Mouse (Mus musculus) megakaryocyte, adult 5-6 weeks (primary cell): ENCODE measurements around the gene Rilpl1. TPM values are rescaled to one million over a fixed set of nuclear protein-coding genes. Genes with fewer than 3 reads are reported as not detected.
"Not testable (repeated sequence)": the region's sequence is repeated elsewhere in the genome, so short reads cannot be mapped to it uniquely, and the experiment has no call there.

Source experiments
- ATAC-seq: 2 replicates; pipeline ENCODE4 v1.8.0; 2016; ENCODE audit warnings: mild to moderate bottlenecking, inconsistent platforms; ENCODE audit not compliant: poor library complexity, severe bottlenecking
- total RNA-seq, 2 experiments: library from RNA; stranded (forward) in 1 of 2; stranded (reverse) in 1 of 2; fragments of 153-499, 151-499 nt in 1 of 2; fragments of 221-1000, 200-1000 nt in 1 of 2; gene quantifications; 2 replicates each; pipeline versions ENCODE4 v1.2.3 to v1.2.4; 2015 to 2017

Gene Rilpl1
- total RNA-seq (2015) (0.75 and 1.2 TPM in 2 replicates), total RNA-seq (2017) (0.48 and 0.65 TPM in 2 replicates)

DNA sequence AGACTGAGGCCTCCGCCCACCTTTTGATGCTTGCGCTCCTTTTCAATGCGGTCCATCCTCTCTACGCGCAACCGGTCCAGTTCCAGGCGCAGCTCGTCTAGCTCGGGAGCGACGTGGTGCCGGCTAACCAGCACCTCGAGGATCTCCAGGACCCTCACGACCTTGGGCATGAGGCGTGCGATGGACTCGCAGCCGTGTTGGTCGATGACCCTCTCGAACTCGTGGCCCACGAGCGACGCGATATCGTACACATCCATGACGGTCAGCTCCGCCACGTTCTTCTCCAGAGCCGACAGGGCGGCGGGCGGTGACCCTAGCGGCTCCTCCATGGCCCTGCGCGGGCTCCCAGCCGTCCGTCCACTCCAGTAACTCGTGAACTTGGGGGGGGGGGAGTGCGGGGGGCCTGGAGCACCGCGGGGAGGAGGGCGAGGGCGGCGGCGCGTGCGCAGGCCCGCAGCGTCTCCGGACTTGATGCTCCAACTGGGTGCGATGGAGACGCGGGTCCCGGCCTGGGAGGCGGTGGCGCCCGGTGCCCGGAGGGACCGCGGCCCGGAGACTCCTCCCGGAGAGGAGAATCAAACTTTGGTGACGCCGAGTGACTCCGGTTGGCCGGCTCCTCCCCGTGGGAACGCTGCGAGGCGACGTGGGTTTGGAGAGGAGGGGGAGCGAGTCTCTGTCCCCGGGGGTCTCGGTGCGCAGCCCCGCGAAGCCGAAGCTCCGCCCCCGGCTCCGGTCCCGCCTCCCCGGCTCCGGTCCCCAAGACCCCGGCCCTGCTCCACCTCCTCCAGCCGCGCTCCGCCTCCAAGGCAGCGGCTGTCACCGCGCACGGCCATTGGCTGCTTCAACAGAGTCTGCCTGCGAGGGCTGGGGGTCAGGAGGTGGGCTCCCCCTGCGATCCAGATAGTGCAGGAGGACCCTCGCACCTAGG is at the start of gene Rilpl1:
Gene Rilpl1, minus strand, starts transcription at position 737 of the 928 bp plus-strand sequence.
- ATAC-seq, result peak; percentile 56

GRCm38 (mm10) chr5:124578633-124579317 is 47.6 kb upstream of the Rilpl1 start, which contains the start of the genes Eif2b1 and Gtf2h3:
Eif2b1 (minus strand) TSS chr5:124579131.
Gtf2h3 (plus strand) TSS chr5:124579140.
- ATAC-seq, result peak; percentile 97

DNA sequence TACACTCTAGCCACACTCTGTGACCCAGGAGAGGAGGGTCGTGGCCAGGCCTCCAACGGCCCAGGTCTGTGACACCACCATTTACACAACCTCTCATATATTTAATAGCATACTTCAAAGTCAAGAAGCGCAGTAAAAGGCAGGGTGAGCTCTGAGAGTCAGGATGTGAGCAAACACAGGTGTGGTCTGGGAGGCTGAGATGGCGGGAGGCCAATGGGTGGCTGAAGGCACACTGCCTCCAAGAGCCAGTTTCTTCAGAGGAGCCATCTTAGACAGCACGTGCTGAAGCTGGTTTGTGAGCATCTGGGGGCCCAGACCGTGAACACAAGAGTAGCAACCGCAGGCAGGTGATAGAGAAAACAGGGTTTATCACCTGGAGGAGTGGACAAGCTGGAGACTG is 44.3 kb upstream of the Rilpl1 start:
- ATAC-seq, result no peak

DNA sequence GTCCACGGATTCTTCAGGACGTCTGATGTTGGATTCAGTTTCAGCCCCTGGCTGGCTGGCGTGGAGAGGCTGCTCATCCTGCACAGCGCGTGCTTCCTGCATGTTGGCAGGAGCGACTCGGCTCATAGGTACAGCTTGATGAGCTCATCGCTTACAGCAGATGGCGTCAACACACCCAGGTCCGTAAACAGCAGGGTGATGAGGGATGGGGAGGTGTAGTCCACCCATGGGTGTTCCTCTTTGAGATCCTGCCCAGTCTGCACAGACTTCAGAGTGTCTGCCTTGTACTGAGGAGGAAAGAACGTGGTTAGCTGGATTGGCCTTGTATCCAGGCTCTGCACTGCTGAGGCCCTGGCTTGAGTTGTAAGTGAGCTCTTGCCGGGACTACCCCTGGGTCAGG is 39.9 kb upstream of the Rilpl1 start:
- ATAC-seq, result no peak

DNA sequence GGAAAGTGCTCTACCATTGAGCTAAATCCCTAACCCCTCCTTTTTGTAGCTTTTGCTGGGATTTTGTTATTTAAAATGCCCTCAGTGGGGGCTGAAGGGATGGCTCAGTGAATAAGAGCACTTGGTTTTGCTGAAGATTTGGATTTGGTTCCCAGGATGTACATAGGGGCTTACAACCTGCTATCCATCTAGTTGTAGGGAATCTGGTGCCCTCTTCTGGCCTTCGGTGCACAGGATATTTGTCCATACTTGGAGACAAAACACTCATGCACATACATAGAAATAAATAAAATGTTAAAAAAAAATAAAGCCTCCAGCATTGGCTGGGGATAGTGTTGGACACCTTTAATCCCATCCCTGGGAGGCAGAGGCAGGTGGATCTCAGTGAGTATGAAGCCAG is 24.0 kb upstream of the Rilpl1 start:
- ATAC-seq, result no peak

- ATAC-seq, result no peak
Observed at GRCm38 (mm10) chr5:124553607-124554006, 22.4 kb upstream of the Rilpl1 start.

GRCm38 (mm10) chr5:124552558-124553307 is 21.5 kb upstream of the Rilpl1 start, which contains the start of gene Ddx55:
Ddx55 (plus strand) TSS chr5:124552864.
- ATAC-seq, result peak; percentile 98

DNA sequence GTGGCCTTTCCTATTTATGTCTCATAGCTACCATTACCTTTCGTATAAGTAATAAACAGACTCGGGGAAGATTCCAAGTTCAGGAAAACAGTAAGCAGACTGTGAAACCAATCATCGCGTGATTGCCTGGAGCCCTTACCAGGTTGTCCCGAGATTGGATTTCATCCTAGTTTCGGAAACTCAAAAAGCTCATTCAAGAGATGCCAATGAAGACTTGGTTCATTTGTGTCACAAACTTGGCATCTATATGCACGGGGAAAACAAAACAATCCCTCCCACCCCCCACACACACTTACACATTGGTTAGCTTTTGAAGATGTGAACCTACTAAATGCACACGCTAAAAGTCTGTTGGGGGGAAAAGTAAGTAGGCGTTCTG is 20.9 kb upstream of the Rilpl1 start:
- no peak for ATAC-seq

DNA sequence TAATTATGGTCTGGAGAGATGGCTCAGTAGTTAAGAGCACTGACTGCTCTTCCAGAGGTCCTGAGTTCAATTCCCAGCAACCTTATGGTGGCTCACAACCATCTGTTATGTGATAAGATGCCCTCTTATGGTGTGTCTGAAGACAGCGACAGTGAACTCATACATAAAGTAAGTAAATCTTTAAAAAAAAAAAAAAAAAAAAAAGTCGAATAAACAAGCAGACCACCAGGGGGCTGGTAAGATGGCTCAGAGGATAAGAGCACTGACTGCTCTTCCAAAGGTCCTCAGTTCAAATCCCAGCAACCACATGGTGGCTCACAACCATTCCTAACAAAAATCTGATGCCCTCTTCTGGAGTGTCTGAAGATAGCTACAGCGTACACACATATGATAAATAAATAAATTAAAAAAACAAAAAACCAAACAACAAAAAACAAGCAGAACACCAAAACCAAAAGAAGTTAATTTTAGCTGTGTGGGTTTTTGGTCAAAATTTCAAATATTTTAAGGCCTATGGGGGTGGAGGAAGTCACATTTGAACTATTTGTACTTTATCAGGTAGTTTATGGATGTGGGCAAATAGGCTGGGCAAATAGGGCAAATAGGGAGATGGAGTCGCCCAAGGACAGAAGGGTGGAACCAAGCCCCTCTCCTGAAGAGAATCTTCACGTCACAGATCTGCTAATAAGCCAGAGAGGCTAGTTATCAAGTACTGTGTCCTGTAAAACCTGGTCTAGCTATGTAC is 20.3 kb upstream of the Rilpl1 start:
- not testable (repeated sequence) for ATAC-seq

GRCm38 (mm10) chr5:124550737-124551136 is 19.5 kb upstream of the Rilpl1 start:
- ATAC-seq, result not testable (repeated sequence)

DNA sequence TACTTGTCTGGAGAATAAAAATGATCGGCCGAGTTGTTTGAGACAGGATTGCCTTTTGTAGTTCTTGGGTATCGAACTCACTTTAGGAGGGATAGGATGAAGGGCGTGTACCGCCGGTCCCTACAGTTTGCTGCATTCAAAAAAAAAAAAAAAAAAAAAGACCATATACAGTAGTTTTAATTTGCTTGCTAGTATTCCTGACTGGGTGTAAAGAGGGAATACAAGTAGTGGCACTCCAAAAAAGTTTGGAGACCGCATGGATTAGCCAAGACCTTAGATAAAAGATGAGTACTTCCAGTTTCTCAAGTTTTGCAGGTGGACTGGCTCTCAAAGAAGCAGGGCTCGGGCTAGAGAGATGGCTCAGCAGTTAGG is 10.4 kb upstream of the Rilpl1 start:
- no peak for ATAC-seq

- ATAC-seq, result peak; percentile 36
Observed at GRCm38 (mm10) chr5:124540905-124541601, 9.9 kb upstream of the Rilpl1 start.

GRCm38 (mm10) chr5:124540383-124540786 is 9.2 kb upstream of the Rilpl1 start, which contains the start of gene Tmed2:
Tmed2 (plus strand) TSS chr5:124540695.
- peak; percentile 94 for ATAC-seq

DNA sequence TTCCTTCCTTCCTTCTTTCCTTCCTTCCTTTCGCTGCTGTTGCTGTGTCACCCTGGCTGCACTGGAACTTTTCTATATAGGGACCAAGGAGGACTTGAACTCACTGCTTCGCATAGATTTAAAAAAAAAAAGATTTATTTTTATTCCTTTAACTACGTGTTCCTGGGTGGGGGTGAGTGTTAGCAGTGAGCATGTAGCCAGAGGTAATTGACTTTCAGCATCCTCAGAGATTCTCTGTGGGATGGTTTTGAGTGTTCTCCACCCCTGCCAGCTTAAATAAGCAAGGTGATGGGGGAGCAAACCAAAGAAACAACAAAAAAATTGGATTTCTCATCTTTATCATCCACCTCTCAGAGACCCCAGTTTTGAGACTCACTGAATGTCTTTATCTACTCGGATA is 8.7 kb upstream of the Rilpl1 start:
- no peak for ATAC-seq

- peak; percentile 34 for ATAC-seq
Observed at GRCm38 (mm10) chr5:124538813-124539792, 7.9 kb upstream of the Rilpl1 start.

GRCm38 (mm10) chr5:124536776-124537175 is 5.6 kb upstream of the Rilpl1 start:
- peak; percentile 43 for ATAC-seq

DNA sequence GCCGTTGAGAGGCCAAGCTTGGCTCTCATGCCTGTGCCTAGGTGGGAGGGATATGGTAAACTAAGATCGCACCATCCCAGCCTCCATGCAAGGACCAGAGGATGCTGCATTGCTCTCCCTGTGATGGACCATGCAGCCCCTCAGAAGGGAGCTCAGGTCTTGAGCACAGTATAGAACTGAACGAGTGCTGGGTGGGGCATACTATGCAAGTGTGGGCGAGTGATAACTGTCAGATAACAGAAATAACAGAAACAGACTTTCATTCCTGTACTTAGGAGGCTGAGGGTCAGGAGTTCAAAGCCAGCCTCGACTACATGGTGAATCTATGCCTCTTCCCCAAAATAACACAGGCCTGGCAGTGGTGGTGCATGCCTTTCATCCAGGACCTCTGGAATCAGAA is 3.8 kb upstream of the Rilpl1 start:
- no peak for ATAC-seq

GRCm38 (mm10) chr5:124532451-124532850 is 1.3 kb upstream of the Rilpl1 start:
- no peak for ATAC-seq

- no peak for ATAC-seq
Observed at GRCm38 (mm10) chr5:124531583-124531930, 366 bp upstream of the Rilpl1 start.
